Comparison of ENCODE assay signal across 8 mouse cellular contexts in the genomic region with DNA sequence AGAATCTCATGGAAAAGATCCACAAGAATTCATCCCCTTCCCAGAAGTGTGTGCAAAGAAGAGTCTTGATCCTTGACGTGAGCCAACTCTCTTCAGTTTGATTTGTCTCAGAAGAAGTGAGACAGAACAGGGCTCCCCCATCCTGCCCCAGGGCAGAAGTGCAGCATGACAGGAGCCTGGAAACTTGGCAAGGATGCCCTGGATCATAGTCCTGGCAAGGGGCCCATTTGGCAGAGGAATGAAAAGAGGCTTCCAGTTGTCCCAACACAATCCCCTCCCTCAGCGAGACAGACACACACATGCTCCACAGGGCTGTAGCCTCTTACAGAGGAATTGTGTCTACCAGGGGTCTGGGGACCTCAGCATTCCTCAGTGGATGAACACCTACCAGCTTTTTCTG.
A peak's percentile ranks its signal among the peaks of the same experiment; 100 is the strongest.
DNase-seq lines count a peak whose midpoint lies in the region; ATAC-seq lines count a peak whose summit lies in the region.

No protein-coding gene starts in this region.

- no peak overlapping the region for H3K27ac ChIP-seq in midbrain, embryonic 15.5 days
- no peak overlapping the region for H3K27ac ChIP-seq in midbrain, embryonic 13.5 days

- H3K4me3 ChIP-seq in midbrain, embryonic 15.5 days: no peak overlapping the region
- H3K4me3 ChIP-seq in midbrain, embryonic 13.5 days (replicated peaks): no peak overlapping the region

- H3K9me3 ChIP-seq in midbrain, embryonic 15.5 days: no peaks in the 10 kb centered on the region
- no peaks in the 10 kb centered on the region for H3K9me3 ChIP-seq in midbrain, embryonic 13.5 days

- H3K4me2 ChIP-seq in midbrain, embryonic 15.5 days: no peak overlapping the region
- no peak overlapping the region for H3K4me2 ChIP-seq in midbrain, embryonic 13.5 days (replicated peaks)

- ATAC-seq in midbrain, embryonic 15.5 days (replicated peaks): peak; percentile 29; the same call in 1 of the 2 replicates
- ATAC-seq in midbrain, embryonic 13.5 days: no peak

- H3K27me3 ChIP-seq in midbrain, embryonic 15.5 days (replicated peaks): no peaks in the 10 kb centered on the region
- H3K27me3 ChIP-seq in midbrain, embryonic 13.5 days: no peaks in the 10 kb centered on the region

- H3K9ac ChIP-seq in midbrain, embryonic 15.5 days: no peak overlapping the region
- H3K9ac ChIP-seq in midbrain, embryonic 13.5 days (replicated peaks): no peak overlapping the region

- peaks cover 4% of the 10 kb centered on the region; the same call in 1 of the 2 replicates for H3K4me1 ChIP-seq in midbrain, embryonic 15.5 days
- 0 out of 2 replicates have a peak, but pooled peaks cover 3% of the 10 kb centered on the region for H3K4me1 ChIP-seq in midbrain, embryonic 13.5 days (replicated peaks)

- H3K36me3 ChIP-seq in midbrain, embryonic 15.5 days (replicated peaks): no peaks in the 10 kb centered on the region
- H3K36me3 ChIP-seq in midbrain, embryonic 13.5 days: no peaks in the 10 kb centered on the region

- 49% methylated on average over 2 of the region's 2 CpGs for WGBS in midbrain, embryonic 15.5 days
- WGBS in midbrain, embryonic 13.5 days: 60% methylated on average over 2 of the region's 2 CpGs

- DNase-seq in cerebellum, postnatal 10 days: peak; percentile 87 to 91
- DNase-seq in cerebellum, adult 9-10 months: no peak
- peak; percentile 42 for DNase-seq in gastrocnemius, postnatal 10 days
- DNase-seq in kidney, postnatal 10 days: peak; percentile 85
- peak; percentile 47 for DNase-seq in ovary, postnatal 14 days (ENCODE audit: low spot score)
- no peak for DNase-seq in thymus, postnatal 25 days

Comparison
In these comparisons a context has a peak if more than half of its experiments do, and no peak if none do; other contexts are left out.
1. DNase-seq: peak in cerebellum, postnatal 10 days (2 of 2), gastrocnemius, postnatal 10 days (single experiment), kidney, postnatal 10 days (single experiment) and ovary, postnatal 14 days (single experiment); none in cerebellum, adult 9-10 months (single experiment) and thymus, postnatal 25 days (single experiment).